Mouse (Mus musculus): ENCODE measurements around the gene Phb2.

GRCm38 (mm10) chr6:124706061-124706627, 6.0 kb upstream of the Phb2 start:
- TF ChIP-seq TAL1 (conservative IDR thresholded peaks at IDR 0.05; ENCODE audit: low read depth, low read length) (no peak), CTCF (IDR thresholded peaks at IDR 0.05; ENCODE audit: low read depth, low read length) (no peak)
